Mouse (Mus musculus) midbrain, embryonic 10.5 days (tissue): ENCODE measurements around the gene Pla1a. TPM values are rescaled to one million over a fixed set of nuclear protein-coding genes. Genes with fewer than 3 reads are reported as not detected.

Source experiments
- DNase-seq: peaks from one replicate; pipeline ENCODE4 v3.0.0-alpha.2; 2017; ENCODE audit warnings: low spot score
- H3K27ac ChIP-seq: fragments of 300-500 bp; sonication (generic); replicated peaks from 2 replicates; pipeline ENCODE4 v1.5.1; 2016; ENCODE audit warnings: mild to moderate bottlenecking
- H3K27me3 ChIP-seq: fragments of 300-500 bp; sonication (generic); 2 replicates; pipeline ENCODE4 v1.6.1; 2016; ENCODE audit warnings: low read depth, mild to moderate bottlenecking; ENCODE audit not compliant: poor library complexity, severe bottlenecking
- H3K36me3 ChIP-seq: fragments of 300-500 bp; sonication (generic); 2 replicates; pipeline ENCODE4 v1.6.1; 2016; ENCODE audit warnings: mild to moderate bottlenecking, moderate library complexity
- H3K4me1 ChIP-seq: fragments of 300-500 bp; sonication (generic); 2 replicates; pipeline ENCODE4 v1.6.1; 2016
- H3K4me3 ChIP-seq: fragments of 300-500 bp; sonication (generic); 2 replicates; pipeline ENCODE4 v1.5.1; 2016; ENCODE audit warnings: mild to moderate bottlenecking, moderate library complexity
- H3K9me3 ChIP-seq: fragments of 300-500 bp; sonication (generic); replicated peaks from 2 replicates; pipeline ENCODE4 v1.6.1; 2016; ENCODE audit warnings: mild to moderate bottlenecking
- WGBS: fragments of 180-500 bp; shearing (Covaris S2); methylation state at CpG from one replicate; pipeline ENCODE4 v1.1.7; 2016; 5-methylcytosine and 5-hydroxymethylcytosine counted together
- polyA plus RNA-seq: library from polyadenylated mRNA; unstranded; fragments of >200 nt; fragmentation: Nextera tagmentation; extraction: Ambion mirVana; gene quantifications from 2 replicates; pipeline ENCODE4 v1.2.1, GENCODE M21; 2016

The Pla1a gene
- polyA plus RNA-seq, 1 experiment from 2014 or later: 0.07 TPM

GRCm38 (mm10) chr16:38350939-38351338 is 82.0 kb downstream of the Pla1a start:
- DNase-seq: no peak
- H3K36me3 ChIP-seq: peaks cover 41% of the 10 kb centered on the region
- 89% methylated on average over 6 of the region's 6 CpGs for WGBS
- H3K9me3 ChIP-seq: no peaks in the 10 kb centered on the region
- no peak overlapping the region for H3K27ac ChIP-seq
- peaks cover 12% of the 10 kb centered on the region for H3K4me1 ChIP-seq
- no peak overlapping the region for H3K4me3 ChIP-seq
- H3K27me3 ChIP-seq: no peaks in the 10 kb centered on the region

GRCm38 (mm10) chr16:38350361-38350855 is 82.5 kb downstream of the Pla1a start:
- no peak overlapping the region for H3K27ac ChIP-seq
- no peaks in the 10 kb centered on the region for H3K27me3 ChIP-seq
- DNase-seq: no peak
- WGBS: 85% methylated on average over 7 of the region's 7 CpGs
- H3K9me3 ChIP-seq: no peaks in the 10 kb centered on the region
- peaks cover 41% of the 10 kb centered on the region for H3K36me3 ChIP-seq
- H3K4me3 ChIP-seq: no peak overlapping the region
- peaks cover 12% of the 10 kb centered on the region for H3K4me1 ChIP-seq

GRCm38 (mm10) chr16:38349881-38350280 is 83.1 kb downstream of the Pla1a start:
- Histone ChIP-seq H3K4me3 (no peak overlapping the region), H3K4me1 (peaks cover 12% of the 10 kb centered on the region), H3K9me3 (no peaks in the 10 kb centered on the region), H3K27me3 (no peaks in the 10 kb centered on the region), H3K36me3 (peaks cover 41% of the 10 kb centered on the region), H3K27ac (no peak overlapping the region)
- 87% methylated on average over 2 of the region's 2 CpGs for WGBS
- DNase-seq: no peak

GRCm38 (mm10) chr16:38348217-38348761 is 84.7 kb downstream of the Pla1a start:
- Histone ChIP-seq H3K4me3 (peak overlapping the region; percentile 74), H3K36me3 (peaks cover 36% of the 10 kb centered on the region), H3K9me3 (no peaks in the 10 kb centered on the region), H3K27ac (no peak overlapping the region), H3K4me1 (peaks cover 12% of the 10 kb centered on the region), H3K27me3 (no peaks in the 10 kb centered on the region)
- WGBS: 90% methylated on average over 9 of the region's 9 CpGs
- DNase-seq: no peak

- H3K27me3 ChIP-seq: no peaks in the 10 kb centered on the region
- WGBS: 58% methylated on average over 6 of the region's 6 CpGs
- H3K36me3 ChIP-seq: peaks cover 36% of the 10 kb centered on the region
- H3K9me3 ChIP-seq: no peaks in the 10 kb centered on the region
- peak overlapping the region; percentile 90; the same call in 1 of the 2 replicates for H3K27ac ChIP-seq
- peaks cover 12% of the 10 kb centered on the region for H3K4me1 ChIP-seq
- DNase-seq: no peak
- H3K4me3 ChIP-seq: peak overlapping the region; percentile 74
Observed at GRCm38 (mm10) chr16:38347588-38347987, 85.4 kb downstream of the Pla1a start.

GRCm38 (mm10) chr16:38346529-38347325 is 86.2 kb downstream of the Pla1a start, which contains the start of the genes Cox17 and Gm21987:
TSS of gene Cox17 (plus strand) at chr16:38346991.
TSS of gene Gm21987 (plus strand) at chr16:38347040.
- peak; percentile 91 for DNase-seq
- Histone ChIP-seq H3K36me3 (peaks cover 28% of the 10 kb centered on the region), H3K27ac (peak within 1 kb of the TSS; percentile 90), H3K4me1 (peaks cover 20% of the 10 kb centered on the region), H3K9me3 (no peaks in the 10 kb centered on the region), H3K4me3 (peak within 1 kb of the TSS; percentile 74), H3K27me3 (no peaks in the 10 kb centered on the region)
- 3% methylated on average over 35 of the region's 35 CpGs for WGBS

Other genes with a start within 250 kb of the Pla1a start
- not detected in 2 replicates for gene Nr1i2, start 138.3 kb downstream of the Pla1a start, polyA plus RNA-seq
- gene Maats1, start 91.0 kb downstream of the Pla1a start, polyA plus RNA-seq: 0.78 and 0.98 TPM in 2 replicates
- gene Cox17, start 86.2 kb downstream of the Pla1a start, polyA plus RNA-seq: 129 and 140 TPM in 2 replicates
- not detected in 2 replicates for gene Gm21987, start 86.1 kb downstream of the Pla1a start, polyA plus RNA-seq
- 0.75 and 1.3 TPM in 2 replicates for gene Popdc2, start 70.9 kb downstream of the Pla1a start, polyA plus RNA-seq
- gene Adprh, start 19.6 kb upstream of the Pla1a start, polyA plus RNA-seq: 144 and 150 TPM in 2 replicates
- gene Cd80, start 22.4 kb upstream of the Pla1a start, polyA plus RNA-seq: 0.23 and 0.67 TPM in 2 replicates
- 35.4 and 38.4 TPM in 2 replicates for gene Timmdc1, start 89.5 kb upstream of the Pla1a start, polyA plus RNA-seq
- gene Poglut1, start 117.1 kb upstream of the Pla1a start, polyA plus RNA-seq: 68.2 and 73.0 TPM in 2 replicates
- gene Tmem39a, start 125.6 kb upstream of the Pla1a start, polyA plus RNA-seq: 80.8 and 91.6 TPM in 2 replicates